In genomic region chr17:7149328-7150195, GRCm38 (mm10) we compare ENCODE assay signal across 26 mouse cellular contexts. TPM values are rescaled to one million over a fixed set of nuclear protein-coding genes. Genes with fewer than 3 reads are reported as not detected.
A peak's percentile ranks its signal among the peaks of the same experiment; 100 is the strongest.
DNase-seq lines count a peak whose midpoint lies in the region; ATAC-seq lines count a peak whose summit lies in the region.
"Had no signal": no experiment of that assay in that cellular context is flagged by ENCODE, and none has a peak within 500 bp of the region (broad histone marks: within the 10 kb centered on the region; RNA-seq: fewer than 3 reads in every experiment).

No protein-coding gene starts in this region.

- peak overlapping the region; percentile 36 for H3K4me3 ChIP-seq in megakaryocyte, embryonic 14.5 days (replicated peaks)
- H3K4me3 ChIP-seq: embryonic facial prominence, embryonic 13.5 days; embryonic facial prominence, embryonic 15.5 days; erythroblast, embryonic 14.5 days; forebrain, embryonic 10.5 days; forebrain, embryonic 12.5 days had no signal

- no peak for ATAC-seq in megakaryocyte, adult 5-6 weeks (ENCODE audit: poor library complexity, severe bottlenecking)
- ATAC-seq: activated CD4-positive, CD25-positive, alpha-beta regulatory T cell, adult 4 months; CD4-positive, CD25-positive, alpha-beta regulatory T cell, adult 4 months; forebrain, embryonic 14.5 days; forebrain, embryonic 16.5 days; Patski had no signal

- H3K36me3 ChIP-seq in megakaryocyte, embryonic 14.5 days (replicated peaks; ENCODE audit: low read length), result no peaks in the 10 kb centered on the region
- H3K36me3 ChIP-seq: embryonic facial prominence, embryonic 13.5 days; embryonic facial prominence, embryonic 15.5 days; forebrain, embryonic 10.5 days; forebrain, embryonic 12.5 days; G1E had no signal

- peaks cover 31% of the 10 kb centered on the region for H3K27me3 ChIP-seq in megakaryocyte, embryonic 14.5 days (replicated peaks)
- H3K27me3 ChIP-seq: embryonic facial prominence, embryonic 13.5 days; embryonic facial prominence, embryonic 15.5 days; forebrain, embryonic 12.5 days had no signal

- H3K9me3 ChIP-seq in megakaryocyte, embryonic 14.5 days, result peaks cover 3% of the 10 kb centered on the region
- H3K9me3 ChIP-seq: embryonic facial prominence, embryonic 13.5 days; embryonic facial prominence, embryonic 15.5 days; forebrain, embryonic 10.5 days; forebrain, embryonic 12.5 days had no signal

- peaks cover 4% of the 10 kb centered on the region; the same call in 1 of the 2 replicates for H3K4me1 ChIP-seq in megakaryocyte, embryonic 14.5 days
- H3K4me1 ChIP-seq: embryonic facial prominence, embryonic 13.5 days had no signal

- peak; percentile 78 to 82 for DNase-seq in cerebellum, postnatal 10 days
- DNase-seq in cerebellum, adult 9-10 months, result no peak
- peak; percentile 29 to 36 for DNase-seq in cerebellum, postnatal 25 days
- no peak for DNase-seq in cerebellum, adult 11 months
- DNase-seq in brain, adult 2 months (ENCODE audit: low read depth, low spot score), result peak; percentile 42
- DNase-seq: adrenal gland, adult 8-10 months; adrenal gland, postnatal 14 days; adrenal gland, postnatal 36 days; B cell, adult 2 months; cerebellum, adult 11-12 months; cerebellum, adult 8-10 months; cerebellum, postnatal 36 days; embryo, embryonic 11 days had no signal

RNA-seq across cellular contexts. Expression of gene Rps6ka2, which starts 20.4 kb away (rescaled TPM):
- 0.09 TPM in 1 of 2 replicates, not detected in the other for polyA plus RNA-seq in megakaryocyte, embryonic 14.5 days (2012; ENCODE audit: insufficient read depth, low replicate concordance)
- total RNA-seq in megakaryocyte, adult 5-6 weeks (2015), result 5.6 and 6.7 TPM in 2 replicates
- total RNA-seq in megakaryocyte, adult 5-6 weeks (2017), result 5.5 and 6.5 TPM in 2 replicates
- polyA plus RNA-seq: G1E had no signal

Comparison
In these comparisons a context has a peak if more than half of its experiments do, and no peak if none do; other contexts are left out.
1. DNase-seq: peak in cerebellum, postnatal 10 days (2 of 2), cerebellum, postnatal 25 days (2 of 2) and brain, adult 2 months (single experiment); none in cerebellum, adult 9-10 months (single experiment) and cerebellum, adult 11 months (single experiment).